Mouse (Mus musculus) hindbrain, embryonic 10.5 days (tissue): ENCODE measurements around the gene Pigm. TPM values are rescaled to one million over a fixed set of nuclear protein-coding genes. Genes with fewer than 3 reads are reported as not detected.

ENCODE experiments used
- DNase-seq: peaks from one replicate; pipeline ENCODE4 v3.0.0-alpha.2; 2017; ENCODE audit warnings: low spot score
- H3K27ac ChIP-seq: fragments of 300-500 bp; sonication (generic); 2 replicates; pipeline ENCODE4 v1.5.1; 2016; ENCODE audit warnings: mild to moderate bottlenecking, moderate library complexity
- H3K27me3 ChIP-seq: fragments of 300-500 bp; sonication (generic); 2 replicates; pipeline ENCODE4 v1.6.1; 2016; ENCODE audit warnings: mild to moderate bottlenecking; ENCODE audit not compliant: poor library complexity, insufficient read depth, severe bottlenecking
- H3K36me3 ChIP-seq: fragments of 300-500 bp; sonication (generic); 2 replicates; pipeline ENCODE4 v1.6.1; 2016; ENCODE audit warnings: mild to moderate bottlenecking, moderate library complexity
- H3K4me1 ChIP-seq: fragments of 300-500 bp; sonication (generic); replicated peaks from 2 replicates; pipeline ENCODE4 v1.6.1; 2016; ENCODE audit warnings: mild to moderate bottlenecking
- H3K4me3 ChIP-seq: fragments of 300-500 bp; sonication (generic); 2 replicates; pipeline ENCODE4 v1.5.1; 2016; ENCODE audit warnings: mild to moderate bottlenecking, moderate library complexity
- H3K9me3 ChIP-seq: fragments of 300-500 bp; sonication (generic); 2 replicates; pipeline ENCODE4 v1.6.1; 2016; ENCODE audit warnings: mild to moderate bottlenecking, moderate library complexity
- WGBS: fragments of 180-500 bp; shearing (Covaris S2); methylation state at CpG from one replicate; pipeline ENCODE4 v1.1.7; 2016; 5-methylcytosine and 5-hydroxymethylcytosine counted together
- polyA plus RNA-seq: library from polyadenylated mRNA; unstranded; fragments of >200 nt; fragmentation: Nextera tagmentation; extraction: Ambion mirVana; gene quantifications from 2 replicates; pipeline ENCODE4 v1.2.1, GENCODE M21; 2016

Gene Pigm
- polyA plus RNA-seq, 1 experiment from 2014 or later, result 8.7 TPM

DNA sequence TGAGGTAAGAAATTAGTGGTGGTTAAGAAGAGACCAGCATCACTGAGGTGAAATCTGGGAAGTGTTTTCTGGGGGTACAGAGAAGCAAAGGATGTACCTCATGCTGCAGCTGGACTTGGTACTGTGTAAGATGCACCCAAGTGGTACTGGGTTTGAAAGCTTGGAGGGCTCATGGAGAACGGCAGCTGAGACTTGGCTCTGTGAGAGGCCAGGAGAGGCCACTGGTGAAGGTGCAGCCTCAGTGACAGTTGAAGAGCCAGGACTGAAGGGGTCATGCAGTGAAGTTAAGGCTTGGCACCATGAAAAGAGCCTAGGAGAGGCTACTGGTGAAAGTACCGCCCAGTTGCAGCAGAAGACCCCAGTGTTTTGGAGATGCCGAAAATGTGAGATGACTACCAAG, 51.5 kb downstream of the Pigm start:
- 91% methylated on average over 3 of the region's 3 CpGs for WGBS
- no peaks in the 10 kb centered on the region for H3K27me3 ChIP-seq
- DNase-seq, result no peak

DNA sequence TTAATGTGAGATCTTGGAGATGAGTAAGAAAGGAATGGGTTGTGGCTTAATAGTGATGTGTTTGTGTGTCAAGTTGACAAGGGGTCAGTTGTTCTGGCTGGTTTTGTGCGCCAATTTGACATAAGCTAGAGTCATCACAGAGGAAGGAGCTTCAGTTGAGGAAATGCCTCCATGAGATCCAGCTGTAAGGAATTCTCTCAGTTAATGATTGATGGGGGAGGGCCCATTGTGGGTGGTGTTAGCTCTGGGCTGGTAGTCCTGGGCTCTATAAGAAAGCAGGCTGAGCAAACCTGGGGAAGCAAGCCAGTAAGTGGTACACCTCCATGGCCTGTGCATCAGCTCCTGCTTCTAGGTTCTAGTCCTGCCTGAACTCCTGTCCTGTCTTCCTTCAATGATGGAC, 52.3 kb downstream of the Pigm start:
- WGBS, result 66% methylated on average over 1 of the region's 1 CpGs
- Histone ChIP-seq H3K4me3 (no peak overlapping the region), H3K27ac (no peak overlapping the region), H3K27me3 (no peaks in the 10 kb centered on the region), H3K36me3 (no peaks in the 10 kb centered on the region), H3K4me1 (peaks cover 11% of the 10 kb centered on the region; the same call in 1 of the 2 replicates), H3K9me3 (no peaks in the 10 kb centered on the region)
- no peak for DNase-seq

More for the DNA sequence above, 51.5 kb downstream of the Pigm start:
- no peaks in the 10 kb centered on the region for H3K36me3 ChIP-seq
- no peaks in the 10 kb centered on the region for H3K9me3 ChIP-seq
- H3K4me3 ChIP-seq, result no peak overlapping the region
- H3K4me1 ChIP-seq, result peaks cover 11% of the 10 kb centered on the region; the same call in 1 of the 2 replicates
- no peak overlapping the region for H3K27ac ChIP-seq

DNA sequence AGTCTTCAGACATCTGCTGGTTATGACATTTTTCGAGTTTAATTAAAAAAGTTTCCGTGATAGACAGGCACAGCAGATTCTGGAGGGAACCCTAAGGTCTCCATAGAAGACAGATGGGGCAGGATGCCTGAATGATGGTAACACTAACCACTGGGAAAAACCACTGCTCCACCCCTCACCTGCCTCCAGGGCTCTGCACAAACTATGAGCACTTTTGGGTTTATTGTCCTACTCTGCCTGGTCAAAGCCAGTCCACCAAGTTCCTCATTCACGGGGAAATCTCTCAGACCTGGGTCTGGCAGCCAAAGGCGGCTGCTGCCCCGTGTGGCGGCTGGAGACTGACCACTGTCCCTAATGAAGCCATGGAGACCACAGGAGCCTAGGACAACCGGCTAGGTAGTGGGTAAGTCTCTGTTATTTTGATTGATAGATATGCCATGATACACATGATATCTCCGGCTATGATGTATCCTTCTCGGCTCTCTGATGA, 54.4 kb downstream of the Pigm start:
- Histone ChIP-seq H3K4me1 (peaks cover 11% of the 10 kb centered on the region; the same call in 1 of the 2 replicates), H3K9me3 (no peaks in the 10 kb centered on the region), H3K4me3 (no peak overlapping the region), H3K36me3 (no peaks in the 10 kb centered on the region), H3K27me3 (no peaks in the 10 kb centered on the region), H3K27ac (no peak overlapping the region)
- 51% methylated on average over 9 of the region's 9 CpGs for WGBS
- DNase-seq, result no peak

DNA sequence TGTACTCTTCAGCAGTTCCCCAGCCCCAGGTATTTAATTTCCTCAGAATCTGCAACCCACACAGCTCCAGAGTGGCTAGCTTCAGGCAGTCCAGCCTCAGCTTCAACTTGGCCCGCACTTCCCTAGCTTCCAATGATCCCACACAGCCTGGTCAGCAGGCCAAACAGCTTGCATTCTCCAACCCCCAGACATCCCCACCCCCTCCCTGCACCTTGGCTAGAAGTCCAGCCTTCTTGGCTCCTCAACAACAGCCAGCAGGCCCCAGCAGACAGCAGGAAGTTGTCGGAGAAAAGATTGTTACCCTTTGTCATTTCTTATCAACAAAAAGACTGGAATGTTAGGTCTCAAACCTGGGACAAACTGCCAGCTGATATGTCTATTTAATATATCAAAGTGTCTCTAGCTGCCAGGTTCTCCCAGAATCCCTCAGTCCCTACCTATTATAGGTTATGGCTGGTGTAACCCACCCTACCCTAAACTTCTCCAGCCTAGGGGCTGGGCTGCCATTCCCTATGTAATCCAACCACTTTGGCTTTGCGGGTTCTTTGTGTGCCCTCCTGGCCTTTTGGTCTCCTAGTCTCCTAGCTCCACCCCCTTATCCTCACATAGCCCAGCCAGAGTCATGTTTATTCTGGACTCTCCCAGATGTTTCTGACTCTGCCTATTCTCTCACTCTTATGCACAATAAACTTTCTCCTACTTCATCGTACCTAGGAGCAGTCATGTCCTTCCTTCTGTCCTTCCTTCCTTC, 55.7 kb downstream of the Pigm start:
- Histone ChIP-seq H3K4me3 (no peak overlapping the region), H3K27ac (no peak overlapping the region), H3K27me3 (no peaks in the 10 kb centered on the region), H3K4me1 (peaks cover 11% of the 10 kb centered on the region; the same call in 1 of the 2 replicates), H3K36me3 (no peaks in the 10 kb centered on the region), H3K9me3 (no peaks in the 10 kb centered on the region)
- WGBS, result 53% methylated on average over 4 of the region's 4 CpGs
- no peak for DNase-seq

DNA sequence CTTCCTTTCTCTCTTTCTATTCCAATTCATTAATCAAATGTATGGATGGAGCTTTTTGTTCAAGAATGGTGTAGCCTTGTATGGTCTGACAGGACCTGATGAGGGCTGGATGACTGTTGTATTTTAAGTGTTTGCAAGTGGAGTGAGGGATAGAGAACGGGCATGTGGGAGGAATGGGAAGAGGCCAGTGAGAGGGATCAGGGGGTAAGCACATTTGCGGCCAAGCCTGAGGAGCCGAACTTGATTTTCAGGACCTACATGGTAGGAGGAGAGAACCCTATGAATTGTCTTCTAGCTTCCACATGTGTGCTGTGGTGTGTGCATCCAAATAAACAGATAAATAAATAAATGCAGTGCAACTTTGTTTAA, 56.2 kb downstream of the Pigm start:
- Histone ChIP-seq H3K27ac (no peak overlapping the region), H3K4me1 (peaks cover 11% of the 10 kb centered on the region; the same call in 1 of the 2 replicates), H3K9me3 (no peaks in the 10 kb centered on the region), H3K36me3 (no peaks in the 10 kb centered on the region), H3K27me3 (no peaks in the 10 kb centered on the region), H3K4me3 (no peak overlapping the region)
- DNase-seq, result no peak
- WGBS, result 89% methylated on average over 3 of the region's 3 CpGs

DNA sequence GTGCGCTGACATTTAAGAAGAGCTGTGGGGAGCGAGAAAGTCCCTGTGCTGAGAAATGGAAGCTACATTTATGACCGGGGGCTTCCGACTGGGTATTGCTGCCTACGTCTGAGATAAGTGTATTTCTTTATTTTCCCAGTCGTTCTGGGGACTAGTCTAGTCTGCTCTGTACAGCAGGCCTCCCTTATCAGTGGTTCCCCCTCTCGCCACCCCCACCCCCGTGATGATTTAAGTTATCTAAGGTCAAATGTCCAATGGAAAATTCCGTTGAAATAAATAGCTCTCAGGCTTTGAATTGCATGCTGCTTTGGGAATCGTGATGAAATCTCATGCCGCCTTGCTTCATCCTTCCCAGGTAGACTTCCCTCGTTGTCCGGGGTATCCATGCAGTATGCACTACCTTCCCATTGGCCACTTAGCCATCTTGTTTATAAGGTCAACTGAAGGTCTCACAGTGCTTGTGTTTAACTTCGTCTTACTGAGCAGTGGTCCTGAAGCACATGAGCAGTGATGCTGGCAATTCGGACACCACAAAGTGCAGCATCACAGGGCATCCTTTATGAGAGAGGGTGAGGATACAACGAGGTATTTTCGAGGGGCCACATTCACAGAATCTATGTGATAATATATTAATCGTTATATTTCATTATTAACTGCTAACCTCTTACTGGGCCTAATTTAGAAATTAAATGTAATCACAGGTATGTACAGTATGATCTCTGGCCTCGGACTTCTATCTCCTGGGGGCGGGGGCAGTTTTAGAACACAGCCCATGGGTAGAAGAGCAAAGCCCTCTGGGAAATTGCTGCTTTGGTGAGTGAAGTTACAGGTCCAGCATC, 56.9 kb downstream of the Pigm start:
- Histone ChIP-seq H3K4me1 (peaks cover 11% of the 10 kb centered on the region; the same call in 1 of the 2 replicates), H3K27ac (no peak overlapping the region), H3K4me3 (no peak overlapping the region), H3K36me3 (no peaks in the 10 kb centered on the region), H3K9me3 (no peaks in the 10 kb centered on the region), H3K27me3 (no peaks in the 10 kb centered on the region)
- DNase-seq, result no peak
- 87% methylated on average over 20 of the region's 20 CpGs for WGBS

Other genes starting within 250 kb of the Pigm start
- 183 and 210 TPM in 2 replicates for gene Pex19, start 249.8 kb upstream of the Pigm start, polyA plus RNA-seq
- gene Dcaf8, start 228.5 kb upstream of the Pigm start, polyA plus RNA-seq, result 120 and 125 TPM in 2 replicates
- 295 and 370 TPM in 2 replicates for gene Pea15a, start 169.7 kb upstream of the Pigm start, polyA plus RNA-seq
- gene Casq1, start 156.7 kb upstream of the Pigm start, polyA plus RNA-seq, result 1.3 and 2.0 TPM in 2 replicates
- gene Atp1a4, start 118.1 kb upstream of the Pigm start, polyA plus RNA-seq, result not detected in 2 replicates
- 63.5 and 142 TPM in 2 replicates for gene Igsf8, start 114.9 kb upstream of the Pigm start, polyA plus RNA-seq
- gene Atp1a2, start 78.5 kb upstream of the Pigm start, polyA plus RNA-seq, result 2.1 and 2.3 TPM in 2 replicates
- gene Kcnj9, start 47.2 kb upstream of the Pigm start, polyA plus RNA-seq, result 0.11 and 0.71 TPM in 2 replicates
- gene Kcnj10, start 35.3 kb upstream of the Pigm start, polyA plus RNA-seq, result 0.31 and 0.77 TPM in 2 replicates
- gene Slamf9, start 98.8 kb downstream of the Pigm start, polyA plus RNA-seq, result 0.16 TPM in 1 of 2 replicates, not detected in the other
- 74.1 and 76.0 TPM in 2 replicates for gene Igsf9, start 105.2 kb downstream of the Pigm start, polyA plus RNA-seq
- gene Tagln2, start 123.5 kb downstream of the Pigm start, polyA plus RNA-seq, result 73.3 and 80.4 TPM in 2 replicates
- 2.4 and 3.6 TPM in 2 replicates for gene Cfap45, start 144.3 kb downstream of the Pigm start, polyA plus RNA-seq
- 0.15 TPM in 1 of 2 replicates, not detected in the other for gene Vsig8, start 179.4 kb downstream of the Pigm start, polyA plus RNA-seq
- gene Slamf8, start 214.0 kb downstream of the Pigm start, polyA plus RNA-seq, result 0.12 TPM in 1 of 2 replicates, not detected in the other
- 0.21 TPM in 1 of 2 replicates, not detected in the other for gene Fcrl6, start 226.0 kb downstream of the Pigm start, polyA plus RNA-seq